Mouse (Mus musculus) forebrain, embryonic 13.5 days (tissue): Measurements from ENCODE around the gene Kcp. TPM values are rescaled to one million over a fixed set of nuclear protein-coding genes. Genes with fewer than 3 reads are reported as not detected.

Experiments used
- ATAC-seq: fragments of 200-750 bp; cut with Nextera tagmentation; 2 replicates; pipeline ENCODE4 v1.8.0; 2017
- H3K27ac ChIP-seq: fragments of 300-500 bp; sonication (generic); 2 replicates; pipeline ENCODE4 v1.5.1; 2015; ENCODE audit warnings: inconsistent platforms, mild to moderate bottlenecking, moderate library complexity
- H3K27me3 ChIP-seq: fragments of 300-500 bp; sonication (generic); 2 replicates; pipeline ENCODE4 v1.6.1; 2015; ENCODE audit warnings: mild to moderate bottlenecking, inconsistent platforms
- H3K36me3 ChIP-seq: fragments of 300-500 bp; sonication (generic); 2 replicates; pipeline ENCODE4 v1.6.1; 2015; ENCODE audit warnings: mild to moderate bottlenecking, inconsistent platforms; ENCODE audit not compliant: poor library complexity, severe bottlenecking
- H3K4me1 ChIP-seq: fragments of 300-500 bp; sonication (generic); 2 replicates; pipeline ENCODE4 v1.6.1; 2015; ENCODE audit warnings: inconsistent platforms
- H3K4me2 ChIP-seq: fragments of 300-500 bp; sonication (generic); 2 replicates; pipeline ENCODE4 v1.6.1; 2015; ENCODE audit warnings: inconsistent platforms, mild to moderate bottlenecking, moderate library complexity
- H3K4me3 ChIP-seq: fragments of 300-500 bp; sonication (generic); 2 replicates; pipeline ENCODE4 v1.5.1; 2015; ENCODE audit warnings: mild to moderate bottlenecking, inconsistent platforms
- H3K9ac ChIP-seq: fragments of 300-500 bp; sonication (generic); 2 replicates; pipeline ENCODE4 v1.6.1; 2015; ENCODE audit warnings: mild to moderate bottlenecking, inconsistent platforms
- H3K9me3 ChIP-seq: fragments of 300-500 bp; sonication (generic); replicated peaks from 2 replicates; pipeline ENCODE4 v1.6.1; 2016; ENCODE audit warnings: inconsistent platforms
- WGBS: fragments of 180-500 bp; shearing (Covaris S2); methylation state at CpG from one replicate; pipeline ENCODE4 v1.1.7; 2015; 5-methylcytosine and 5-hydroxymethylcytosine counted together
- polyA plus RNA-seq: library from polyadenylated mRNA; unstranded; fragments of >200 nt; fragmentation: Nextera tagmentation; extraction: Ambion mirVana; gene quantifications from 2 replicates; pipeline ENCODE4 v1.2.1, GENCODE M21; 2015

Kcp gene
- polyA plus RNA-seq: 6.3 and 8.0 TPM in 2 replicates

DNA sequence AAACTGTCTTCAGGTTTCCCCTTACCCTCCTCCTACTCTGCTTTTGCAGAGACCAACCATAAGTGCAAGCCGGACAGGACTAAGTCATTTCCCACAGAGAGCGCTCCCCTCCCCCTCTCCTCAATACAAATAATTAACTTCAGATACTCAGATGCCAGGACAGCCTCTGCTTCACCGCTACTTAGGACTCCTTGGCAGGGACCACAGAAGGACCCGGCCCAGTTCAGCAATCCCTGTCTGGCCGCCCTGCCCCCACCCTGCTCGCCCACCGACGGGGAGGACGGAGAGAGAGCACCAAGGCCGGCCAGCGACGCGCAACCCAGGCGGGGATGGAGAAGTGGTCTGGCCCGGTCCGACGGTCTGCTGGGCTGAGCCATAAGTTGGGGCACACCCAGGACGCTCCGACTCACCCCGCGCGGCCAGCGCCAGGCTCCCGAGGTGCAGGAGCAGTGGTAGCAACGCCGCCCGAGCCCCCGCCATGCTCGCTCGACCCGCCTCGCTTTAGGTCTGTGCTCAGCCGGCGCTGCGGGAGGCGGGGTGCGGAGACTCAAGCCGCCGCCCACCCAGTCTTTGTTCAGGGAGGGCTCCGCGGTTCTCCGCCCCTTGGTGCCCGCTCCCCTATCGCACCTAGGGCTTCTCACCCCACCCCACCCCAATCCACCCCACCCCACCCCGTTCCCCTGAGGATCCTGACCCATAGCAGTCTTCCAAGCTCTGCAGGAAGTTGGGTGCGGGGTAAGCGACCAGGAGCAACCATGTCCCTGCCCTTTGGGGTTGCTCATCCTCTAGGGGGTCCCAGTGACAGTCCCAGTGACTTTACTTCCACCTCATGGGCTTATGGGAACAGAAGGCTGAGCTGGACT, at the start of gene Kcp:
TSS of gene Kcp (minus strand) at position 506 of the 863 bp plus-strand sequence.
- peaks cover 12% of the 10 kb centered on the region for H3K4me1 ChIP-seq
- H3K36me3 ChIP-seq: no peaks in the 10 kb centered on the region
- 2% methylated on average over 46 of the region's 47 CpGs for WGBS
- ATAC-seq: peak; percentile 79
- peak within 1 kb of the TSS; percentile 68 for H3K4me2 ChIP-seq
- no peak within 1 kb of the TSS for H3K27ac ChIP-seq
- H3K4me3 ChIP-seq: peak within 1 kb of the TSS; percentile 49
- no peaks in the 10 kb centered on the region for H3K9me3 ChIP-seq
- peaks cover 50% of the 10 kb centered on the region for H3K27me3 ChIP-seq
- H3K9ac ChIP-seq: peak within 1 kb of the TSS; percentile 63

DNA sequence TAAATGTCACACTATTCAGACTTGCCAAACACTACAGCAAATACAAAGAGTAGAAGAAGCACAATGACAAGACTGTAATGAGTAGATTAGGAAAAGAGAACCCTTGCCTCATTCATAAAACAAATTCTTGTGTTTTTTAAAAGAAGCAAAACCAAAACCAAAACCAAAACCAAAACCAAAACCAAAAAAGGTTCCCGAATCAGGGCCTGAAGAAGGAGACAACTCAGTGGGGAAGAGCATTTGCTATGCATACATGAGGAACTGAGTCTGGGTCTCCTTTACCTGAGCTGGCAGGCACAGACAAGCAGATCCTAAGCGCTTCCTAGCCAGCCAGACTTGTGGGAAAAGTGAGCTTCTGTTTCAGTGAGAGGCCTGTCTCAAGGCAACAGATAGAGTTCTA, 49.4 kb upstream of the Kcp start:
- no peak overlapping the region for H3K4me2 ChIP-seq
- H3K4me3 ChIP-seq: no peak overlapping the region
- no peaks in the 10 kb centered on the region for H3K4me1 ChIP-seq
- no peak for ATAC-seq
- H3K36me3 ChIP-seq: peaks cover 89% of the 10 kb centered on the region
- no peaks in the 10 kb centered on the region for H3K9me3 ChIP-seq
- no peak overlapping the region for H3K9ac ChIP-seq
- 90% methylated on average over 2 of the region's 2 CpGs for WGBS
- H3K27me3 ChIP-seq: no peaks in the 10 kb centered on the region
- no peak overlapping the region for H3K27ac ChIP-seq

GRCm38 (mm10) chr6:29552526-29552925, 44.8 kb upstream of the Kcp start:
- Histone ChIP-seq H3K36me3 (peaks cover 87% of the 10 kb centered on the region), H3K27ac (no peak overlapping the region), H3K9ac (no peak overlapping the region), H3K4me3 (no peak overlapping the region), H3K27me3 (no peaks in the 10 kb centered on the region), H3K9me3 (no peaks in the 10 kb centered on the region), H3K4me2 (no peak overlapping the region), H3K4me1 (no peaks in the 10 kb centered on the region)
- 88% methylated on average over 2 of the region's 2 CpGs for WGBS
- ATAC-seq: no peak

GRCm38 (mm10) chr6:29548086-29548485, 40.3 kb upstream of the Kcp start:
- H3K4me2 ChIP-seq: no peak overlapping the region
- no peak overlapping the region for H3K27ac ChIP-seq
- 97% methylated on average over 1 of the region's 1 CpGs for WGBS
- peaks cover 83% of the 10 kb centered on the region for H3K36me3 ChIP-seq
- ATAC-seq: no peak
- H3K4me1 ChIP-seq: no peaks in the 10 kb centered on the region
- H3K27me3 ChIP-seq: no peaks in the 10 kb centered on the region
- no peak overlapping the region for H3K4me3 ChIP-seq
- H3K9me3 ChIP-seq: no peaks in the 10 kb centered on the region; the same call in 1 of the 2 replicates
- H3K9ac ChIP-seq: no peak overlapping the region

DNA sequence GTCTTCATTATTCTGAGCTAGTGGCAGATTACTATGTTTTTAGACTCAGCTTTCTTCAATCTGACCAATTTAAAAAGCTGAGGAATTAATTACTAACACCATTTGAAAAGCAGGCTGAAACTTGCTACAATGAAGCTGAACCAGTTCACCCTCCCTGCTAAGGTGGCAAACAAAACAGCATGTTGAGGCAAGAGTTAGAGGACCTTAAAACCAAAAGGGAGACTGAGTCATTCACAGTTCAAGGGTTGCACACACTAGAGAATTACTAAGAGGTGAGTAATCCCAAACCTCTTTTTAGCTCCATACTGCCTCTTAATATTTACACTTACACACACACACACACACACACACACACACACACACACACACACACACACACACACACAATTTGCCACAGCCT, 39.8 kb upstream of the Kcp start:
- peaks cover 83% of the 10 kb centered on the region for H3K36me3 ChIP-seq
- no peak overlapping the region for H3K4me2 ChIP-seq
- H3K9ac ChIP-seq: no peak overlapping the region
- H3K4me1 ChIP-seq: no peaks in the 10 kb centered on the region
- no peak overlapping the region for H3K4me3 ChIP-seq
- H3K27me3 ChIP-seq: no peaks in the 10 kb centered on the region
- no peaks in the 10 kb centered on the region; the same call in 1 of the 2 replicates for H3K9me3 ChIP-seq
- no peak overlapping the region for H3K27ac ChIP-seq
- ATAC-seq: no peak

- ATAC-seq: no peak
- WGBS: 96% methylated on average over 2 of the region's 2 CpGs
- Histone ChIP-seq H3K9me3 (no peaks in the 10 kb centered on the region; the same call in 1 of the 2 replicates), H3K27me3 (no peaks in the 10 kb centered on the region), H3K36me3 (peaks cover 81% of the 10 kb centered on the region), H3K4me1 (no peaks in the 10 kb centered on the region), H3K4me2 (no peak overlapping the region), H3K27ac (no peak overlapping the region), H3K4me3 (no peak overlapping the region), H3K9ac (no peak overlapping the region)
Observed at GRCm38 (mm10) chr6:29545611-29546010, 37.9 kb upstream of the Kcp start.

DNA sequence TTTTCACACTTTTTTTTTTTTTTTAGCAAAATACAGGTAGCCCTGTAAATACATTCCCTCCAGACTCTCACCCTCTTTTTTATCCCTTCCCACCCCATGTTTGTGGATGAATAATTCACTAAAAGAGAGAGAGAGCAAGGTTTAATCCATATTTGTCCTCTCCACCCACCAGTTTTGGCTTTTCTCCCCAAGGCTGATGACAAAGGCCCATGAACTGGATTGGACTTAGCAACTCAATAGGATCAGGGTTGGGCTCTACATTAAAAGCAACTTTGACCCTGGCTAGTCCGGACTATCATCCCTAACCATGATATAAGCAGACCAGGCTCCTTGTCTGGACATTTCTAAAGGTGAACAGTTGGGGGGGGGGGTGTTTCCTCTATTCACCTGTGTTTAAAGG, 33.2 kb upstream of the Kcp start:
- H3K4me3 ChIP-seq: no peak overlapping the region
- H3K27ac ChIP-seq: no peak overlapping the region
- H3K27me3 ChIP-seq: no peaks in the 10 kb centered on the region
- peaks cover 60% of the 10 kb centered on the region for H3K36me3 ChIP-seq
- no peaks in the 10 kb centered on the region; the same call in 1 of the 2 replicates for H3K9me3 ChIP-seq
- no peak overlapping the region for H3K9ac ChIP-seq
- H3K4me1 ChIP-seq: no peaks in the 10 kb centered on the region
- no peak overlapping the region for H3K4me2 ChIP-seq
- ATAC-seq: no peak
- 95% methylated on average over 1 of the region's 1 CpGs for WGBS

DNA sequence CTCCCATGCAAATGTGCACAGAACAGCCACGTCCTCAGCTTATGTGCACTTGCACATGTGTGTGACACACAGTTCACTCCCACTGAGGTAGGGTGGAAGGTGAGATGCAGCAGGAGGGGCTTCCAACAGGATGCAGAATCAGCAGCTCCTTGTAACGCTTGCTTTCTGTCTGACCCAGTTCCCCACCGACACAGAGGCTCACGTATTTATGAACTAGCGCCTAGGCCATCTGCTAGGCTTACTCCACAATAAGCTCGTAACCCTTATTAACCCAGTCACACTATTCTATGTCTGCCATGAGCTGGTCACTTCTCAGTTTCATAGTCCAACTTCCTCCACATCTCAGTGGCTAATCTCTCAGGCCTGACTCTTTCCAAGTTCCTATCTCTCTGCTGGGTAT, 32.5 kb upstream of the Kcp start:
- H3K9ac ChIP-seq: no peak overlapping the region
- H3K36me3 ChIP-seq: peaks cover 52% of the 10 kb centered on the region
- H3K9me3 ChIP-seq: no peaks in the 10 kb centered on the region; the same call in 1 of the 2 replicates
- H3K27ac ChIP-seq: no peak overlapping the region
- H3K4me2 ChIP-seq: no peak overlapping the region
- WGBS: 82% methylated on average over 6 of the region's 6 CpGs
- H3K27me3 ChIP-seq: no peaks in the 10 kb centered on the region
- H3K4me3 ChIP-seq: no peak overlapping the region
- no peak for ATAC-seq
- no peaks in the 10 kb centered on the region for H3K4me1 ChIP-seq

DNA sequence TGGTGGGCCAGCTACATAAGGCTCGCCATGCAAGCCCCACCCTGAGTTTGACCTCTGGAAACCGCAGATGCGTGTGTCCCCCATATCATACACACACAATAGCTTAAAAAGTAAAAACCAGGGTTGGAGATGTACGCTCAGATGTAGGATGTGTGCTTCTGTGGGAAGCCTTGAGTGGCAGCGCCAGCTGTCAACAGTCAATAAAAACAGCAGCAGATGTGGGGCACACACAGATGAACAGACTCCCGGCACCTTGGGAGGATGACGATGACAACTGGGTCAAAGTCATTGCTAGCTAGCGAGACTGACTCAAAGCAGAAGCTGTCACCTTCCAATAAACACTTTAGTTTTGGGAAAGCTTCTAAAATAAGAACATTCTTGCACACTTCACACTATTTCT, 31.8 kb upstream of the Kcp start:
- H3K27ac ChIP-seq: no peak overlapping the region
- WGBS: 91% methylated on average over 8 of the region's 8 CpGs
- no peaks in the 10 kb centered on the region for H3K4me1 ChIP-seq
- H3K9me3 ChIP-seq: no peaks in the 10 kb centered on the region
- H3K4me3 ChIP-seq: no peak overlapping the region
- no peak overlapping the region for H3K9ac ChIP-seq
- H3K4me2 ChIP-seq: no peak overlapping the region
- no peak for ATAC-seq
- H3K27me3 ChIP-seq: no peaks in the 10 kb centered on the region
- H3K36me3 ChIP-seq: peaks cover 51% of the 10 kb centered on the region

DNA sequence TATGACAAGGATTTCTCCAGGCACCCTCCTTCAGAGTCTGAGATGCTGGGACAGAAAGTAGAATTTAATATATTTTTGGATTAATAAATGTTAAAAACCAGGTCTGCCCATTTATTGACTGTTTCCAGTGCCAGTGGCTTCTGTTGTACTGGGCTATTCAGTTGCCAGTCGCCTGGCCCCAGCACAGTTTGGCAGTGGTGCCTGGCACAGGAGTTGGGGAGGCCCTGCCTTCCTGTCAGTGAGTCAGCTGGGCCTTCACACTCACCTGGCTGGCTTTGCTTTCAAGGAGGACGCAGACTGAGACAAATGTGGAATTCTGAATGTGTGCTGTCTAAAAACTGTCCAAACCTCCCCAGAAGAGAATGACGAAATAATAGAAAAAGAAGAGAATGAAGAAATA, 29.5 kb upstream of the Kcp start:
- Histone ChIP-seq H3K27ac (no peak overlapping the region), H3K4me2 (no peak overlapping the region), H3K4me3 (no peak overlapping the region), H3K9me3 (no peaks in the 10 kb centered on the region), H3K36me3 (peaks cover 33% of the 10 kb centered on the region), H3K27me3 (no peaks in the 10 kb centered on the region), H3K9ac (no peak overlapping the region), H3K4me1 (no peaks in the 10 kb centered on the region)
- ATAC-seq: no peak
- WGBS: 87% methylated on average over 3 of the region's 3 CpGs

GRCm38 (mm10) chr6:29536651-29537193, 29.0 kb upstream of the Kcp start:
- Histone ChIP-seq H3K9ac (no peak overlapping the region), H3K4me3 (no peak overlapping the region), H3K36me3 (peaks cover 28% of the 10 kb centered on the region), H3K4me1 (no peaks in the 10 kb centered on the region), H3K4me2 (no peak overlapping the region), H3K9me3 (no peaks in the 10 kb centered on the region), H3K27ac (no peak overlapping the region), H3K27me3 (no peaks in the 10 kb centered on the region)
- no peak for ATAC-seq
- 78% methylated on average over 4 of the region's 4 CpGs for WGBS

- H3K27ac ChIP-seq: no peak overlapping the region
- no peak for ATAC-seq
- no peak overlapping the region for H3K9ac ChIP-seq
- H3K4me2 ChIP-seq: no peak overlapping the region
- no peaks in the 10 kb centered on the region for H3K4me1 ChIP-seq
- H3K9me3 ChIP-seq: no peaks in the 10 kb centered on the region
- H3K27me3 ChIP-seq: peaks cover 11% of the 10 kb centered on the region
- peaks cover 16% of the 10 kb centered on the region for H3K36me3 ChIP-seq
- no peak overlapping the region for H3K4me3 ChIP-seq
- WGBS: 75% methylated on average over 6 of the region's 6 CpGs
Observed at GRCm38 (mm10) chr6:29535316-29535715, 27.6 kb upstream of the Kcp start.
